Mouse (Mus musculus): Measurements from ENCODE around the gene Parp3. TPM values are rescaled to one million over a fixed set of nuclear protein-coding genes. Genes with fewer than 3 reads are reported as not detected.

Parp3 gene
- polyA plus RNA-seq, 1 experiment: 0.05 TPM

- peak overlapping the region; percentile 69 for H3K4me3 ChIP-seq (replicated peaks)
- H3K27me3 ChIP-seq (ENCODE audit: control insufficient read depth): no peaks in the 10 kb centered on the region
- H3K9me3 ChIP-seq (ENCODE audit: control insufficient read depth, low read length): no peaks in the 10 kb centered on the region
- peaks cover 46% of the 10 kb centered on the region for H3K4me1 ChIP-seq (ENCODE audit: control insufficient read depth)
- H3K36me3 ChIP-seq (ENCODE audit: control insufficient read depth): peaks cover 27% of the 10 kb centered on the region
- TF ChIP-seq GATA1 (IDR thresholded peaks at IDR 0.05; ENCODE audit: low read length) (no peak), TAL1 (IDR thresholded peaks at IDR 0.05; ENCODE audit: low read length) (no peak)
Observed at GRCm38 (mm10) chr9:106477649-106478048, 900 bp upstream of the Parp3 start.

- Histone ChIP-seq H3K27me3 (ENCODE audit: control insufficient read depth) (no peaks in the 10 kb centered on the region), H3K4me1 (ENCODE audit: control insufficient read depth) (peaks cover 46% of the 10 kb centered on the region), H3K4me3 (replicated peaks) (peak overlapping the region; percentile 69), H3K36me3 (ENCODE audit: control insufficient read depth) (peaks cover 20% of the 10 kb centered on the region), H3K9me3 (ENCODE audit: control insufficient read depth, low read length) (no peaks in the 10 kb centered on the region)
- no peak for TF ChIP-seq TAL1 (IDR thresholded peaks at IDR 0.05; ENCODE audit: low read length)
- no peak for TF ChIP-seq GATA1 (IDR thresholded peaks at IDR 0.05; ENCODE audit: low read length)
Observed at GRCm38 (mm10) chr9:106476002-106476923, 486 bp downstream of the Parp3 start.

- TF ChIP-seq GATA1 (IDR thresholded peaks at IDR 0.05; ENCODE audit: low read length) (no peak), TAL1 (IDR thresholded peaks at IDR 0.05; ENCODE audit: low read length) (no peak)
- peaks cover 13% of the 10 kb centered on the region for H3K36me3 ChIP-seq (ENCODE audit: control insufficient read depth)
- H3K9me3 ChIP-seq (ENCODE audit: control insufficient read depth, low read length): no peaks in the 10 kb centered on the region
- no peaks in the 10 kb centered on the region for H3K27me3 ChIP-seq (ENCODE audit: control insufficient read depth)
- peak within 1 kb of the TSS; percentile 69 for H3K4me3 ChIP-seq (replicated peaks)
- H3K4me1 ChIP-seq (ENCODE audit: control insufficient read depth): peaks cover 46% of the 10 kb centered on the region
Observed at GRCm38 (mm10) chr9:106475663-106476001, 1.1 kb downstream of the Parp3 start, which contains the start of gene Rrp9. Rrp9 (plus strand) TSS chr9:106475963.

- no peaks in the 10 kb centered on the region for H3K27me3 ChIP-seq (ENCODE audit: control insufficient read depth)
- peaks cover 46% of the 10 kb centered on the region for H3K4me1 ChIP-seq (ENCODE audit: control insufficient read depth)
- no peak overlapping the region for H3K4me3 ChIP-seq (replicated peaks)
- TF ChIP-seq GATA1 (IDR thresholded peaks at IDR 0.05; ENCODE audit: low read length): no peak
- TF ChIP-seq TAL1 (IDR thresholded peaks at IDR 0.05; ENCODE audit: low read length): no peak
- H3K36me3 ChIP-seq (ENCODE audit: control insufficient read depth): peaks cover 7% of the 10 kb centered on the region
- no peaks in the 10 kb centered on the region for H3K9me3 ChIP-seq (ENCODE audit: control insufficient read depth, low read length)
Observed at GRCm38 (mm10) chr9:106475046-106475445, 1.7 kb downstream of the Parp3 start.

- peaks cover 2% of the 10 kb centered on the region for H3K36me3 ChIP-seq (ENCODE audit: control insufficient read depth)
Observed at GRCm38 (mm10) chr9:106474456-106474855, 2.3 kb downstream of the Parp3 start.

GRCm38 (mm10) chr9:106473753-106474105, 3.0 kb downstream of the Parp3 start:
- Histone ChIP-seq H3K36me3 (ENCODE audit: control insufficient read depth) (no peaks in the 10 kb centered on the region), H3K4me1 (ENCODE audit: control insufficient read depth) (peaks cover 43% of the 10 kb centered on the region), H3K4me3 (replicated peaks) (no peak overlapping the region), H3K9me3 (ENCODE audit: control insufficient read depth, low read length) (no peaks in the 10 kb centered on the region), H3K27me3 (ENCODE audit: control insufficient read depth) (no peaks in the 10 kb centered on the region)
- TF ChIP-seq TAL1 (IDR thresholded peaks at IDR 0.05; ENCODE audit: low read length) (no peak), GATA1 (IDR thresholded peaks at IDR 0.05; ENCODE audit: low read length) (no peak)

More at GRCm38 (mm10) chr9:106474456-106474855, 2.3 kb downstream of the Parp3 start:
- H3K4me3 ChIP-seq (replicated peaks): no peak overlapping the region
- no peak for TF ChIP-seq GATA1 (IDR thresholded peaks at IDR 0.05; ENCODE audit: low read length)
- no peak for TF ChIP-seq TAL1 (IDR thresholded peaks at IDR 0.05; ENCODE audit: low read length)
- H3K27me3 ChIP-seq (ENCODE audit: control insufficient read depth): no peaks in the 10 kb centered on the region
- H3K4me1 ChIP-seq (ENCODE audit: control insufficient read depth): peaks cover 46% of the 10 kb centered on the region
- H3K9me3 ChIP-seq (ENCODE audit: control insufficient read depth, low read length): no peaks in the 10 kb centered on the region

- H3K4me1 ChIP-seq (ENCODE audit: control insufficient read depth): peaks cover 42% of the 10 kb centered on the region
- no peak for TF ChIP-seq TAL1 (IDR thresholded peaks at IDR 0.05; ENCODE audit: low read length)
- TF ChIP-seq GATA1 (IDR thresholded peaks at IDR 0.05; ENCODE audit: low read length): no peak
- H3K9me3 ChIP-seq (ENCODE audit: control insufficient read depth, low read length): no peaks in the 10 kb centered on the region
Observed at GRCm38 (mm10) chr9:106473081-106473752, 3.5 kb downstream of the Parp3 start.

GRCm38 (mm10) chr9:106472321-106472720, 4.4 kb downstream of the Parp3 start:
- H3K4me1 ChIP-seq (ENCODE audit: control insufficient read depth): peaks cover 34% of the 10 kb centered on the region
- H3K4me3 ChIP-seq (replicated peaks): no peak overlapping the region
- TF ChIP-seq TAL1 (IDR thresholded peaks at IDR 0.05; ENCODE audit: low read length): no peak
- TF ChIP-seq GATA1 (IDR thresholded peaks at IDR 0.05; ENCODE audit: low read length): no peak
- no peaks in the 10 kb centered on the region for H3K9me3 ChIP-seq (ENCODE audit: control insufficient read depth, low read length)
- no peaks in the 10 kb centered on the region for H3K36me3 ChIP-seq (ENCODE audit: control insufficient read depth)
- H3K27me3 ChIP-seq (ENCODE audit: control insufficient read depth): no peaks in the 10 kb centered on the region

More at GRCm38 (mm10) chr9:106473081-106473752, 3.5 kb downstream of the Parp3 start:
- H3K36me3 ChIP-seq (ENCODE audit: control insufficient read depth): no peaks in the 10 kb centered on the region
- H3K4me3 ChIP-seq (replicated peaks): no peak overlapping the region
- H3K27me3 ChIP-seq (ENCODE audit: control insufficient read depth): no peaks in the 10 kb centered on the region

- no peak for TF ChIP-seq TAL1 (IDR thresholded peaks at IDR 0.05; ENCODE audit: low read length)
- no peak for TF ChIP-seq GATA1 (IDR thresholded peaks at IDR 0.05; ENCODE audit: low read length)
- peaks cover 29% of the 10 kb centered on the region for H3K4me1 ChIP-seq (ENCODE audit: control insufficient read depth)
- no peaks in the 10 kb centered on the region for H3K9me3 ChIP-seq (ENCODE audit: control insufficient read depth, low read length)
- H3K4me3 ChIP-seq (replicated peaks): no peak overlapping the region
- no peaks in the 10 kb centered on the region for H3K27me3 ChIP-seq (ENCODE audit: control insufficient read depth)
- H3K36me3 ChIP-seq (ENCODE audit: control insufficient read depth): no peaks in the 10 kb centered on the region
Observed at GRCm38 (mm10) chr9:106471892-106472291, 4.9 kb downstream of the Parp3 start.

Data from erythroblast, embryonic 14.5 days (primary cell).